Mouse (Mus musculus) kidney, embryonic 14.5 days (tissue): ENCODE data around the gene Sema5a. TPM values are rescaled to one million over a fixed set of nuclear protein-coding genes. Genes with fewer than 3 reads are reported as not detected.

ENCODE experiments used
- ATAC-seq: fragments of 200-750 bp; cut with Nextera tagmentation; 2 replicates; pipeline ENCODE4 v1.8.0; 2017; ENCODE audit warnings: moderate number of reproducible peaks, mild to moderate bottlenecking, moderate TSS enrichment, moderate library complexity; ENCODE audit not compliant: low FRiP score, low TSS enrichment
- H3K27ac ChIP-seq: fragments of 300-500 bp; sonication (generic); 2 replicates; pipeline ENCODE4 v1.5.1; 2014; ENCODE audit warnings: low read depth, mild to moderate bottlenecking, low read length, moderate library complexity, mixed read lengths
- H3K27me3 ChIP-seq: fragments of 300-500 bp; sonication (generic); 2 replicates; pipeline ENCODE4 v1.6.1; 2014; ENCODE audit warnings: mild to moderate bottlenecking, low read length; ENCODE audit not compliant: control insufficient read depth, insufficient read depth
- H3K36me3 ChIP-seq: fragments of 300-500 bp; sonication (generic); 2 replicates; pipeline ENCODE4 v1.6.1; 2014; ENCODE audit warnings: low read length, mixed read lengths; ENCODE audit not compliant: control insufficient read depth, insufficient read depth
- H3K4me1 ChIP-seq: fragments of 300-500 bp; sonication (generic); 2 replicates; pipeline ENCODE4 v1.6.1; 2014; ENCODE audit warnings: low read length, mixed read lengths; ENCODE audit not compliant: control insufficient read depth, insufficient read depth
- H3K4me2 ChIP-seq: fragments of 300-500 bp; sonication (generic); replicated peaks from 2 replicates; pipeline ENCODE4 v1.6.1; 2014; ENCODE audit warnings: low read depth, mild to moderate bottlenecking, low read length
- H3K4me3 ChIP-seq: fragments of 300-500 bp; sonication (generic); 2 replicates; pipeline ENCODE4 v1.5.1; 2014; ENCODE audit warnings: mild to moderate bottlenecking, low read length
- H3K9ac ChIP-seq: fragments of 300-500 bp; sonication (generic); 2 replicates; pipeline ENCODE4 v1.6.1; 2014; ENCODE audit warnings: low read depth, mild to moderate bottlenecking, low read length, moderate library complexity
- H3K9me3 ChIP-seq: fragments of 300-500 bp; sonication (generic); 2 replicates; pipeline ENCODE4 v1.6.1; 2016; ENCODE audit warnings: low read length; ENCODE audit not compliant: control insufficient read depth
- WGBS: fragments of 180-500 bp; shearing (Covaris S2); extraction: QIAGEN DNeasy Blood & Tissue Kit; methylation state at CpG from one replicate; pipeline ENCODE4 v1.1.7; 2014; 5-methylcytosine and 5-hydroxymethylcytosine counted together
- polyA plus RNA-seq: library from polyadenylated mRNA; unstranded; fragments of >200 nt; fragmentation: Nextera tagmentation; extraction: Ambion mirVana; gene quantifications from 2 replicates; pipeline ENCODE4 v1.2.1, GENCODE M21; 2014

Gene Sema5a
- polyA plus RNA-seq, 1 experiment from 2014 or later: 30.2 TPM

GRCm38 (mm10) chr15:32377781-32378180 is 133.2 kb downstream of the Sema5a start:
- no peak overlapping the region for H3K9ac ChIP-seq
- no peaks in the 10 kb centered on the region for H3K4me1 ChIP-seq
- no peaks in the 10 kb centered on the region for H3K27me3 ChIP-seq
- H3K36me3 ChIP-seq: no peaks in the 10 kb centered on the region
- H3K4me3 ChIP-seq: no peak overlapping the region
- H3K27ac ChIP-seq: no peak overlapping the region
- WGBS: 93% methylated on average over 3 of the region's 3 CpGs
- no peak for ATAC-seq
- no peak overlapping the region for H3K4me2 ChIP-seq
- no peaks in the 10 kb centered on the region for H3K9me3 ChIP-seq

- H3K4me1 ChIP-seq: no peaks in the 10 kb centered on the region
- no peak overlapping the region for H3K4me2 ChIP-seq
- no peak for ATAC-seq
- H3K4me3 ChIP-seq: no peak overlapping the region
- no peaks in the 10 kb centered on the region for H3K27me3 ChIP-seq
- no peaks in the 10 kb centered on the region for H3K9me3 ChIP-seq
- no peak overlapping the region for H3K27ac ChIP-seq
- H3K9ac ChIP-seq: no peak overlapping the region
- H3K36me3 ChIP-seq: no peaks in the 10 kb centered on the region
- 61% methylated on average over 3 of the region's 3 CpGs for WGBS
Measured at GRCm38 (mm10) chr15:32380311-32380710, 135.7 kb downstream of the Sema5a start.

- no peak overlapping the region for H3K27ac ChIP-seq
- WGBS: 80% methylated on average over 4 of the region's 4 CpGs
- H3K4me1 ChIP-seq: no peaks in the 10 kb centered on the region
Measured at GRCm38 (mm10) chr15:32382930-32383481, 138.4 kb downstream of the Sema5a start.

GRCm38 (mm10) chr15:32396241-32396890 is 151.8 kb downstream of the Sema5a start:
- ATAC-seq: no peak
- H3K27me3 ChIP-seq: no peaks in the 10 kb centered on the region
- H3K4me1 ChIP-seq: no peaks in the 10 kb centered on the region
- no peak overlapping the region for H3K4me2 ChIP-seq
- H3K27ac ChIP-seq: no peak overlapping the region
- 76% methylated on average over 3 of the region's 3 CpGs for WGBS
- H3K9me3 ChIP-seq: no peaks in the 10 kb centered on the region
- no peak overlapping the region for H3K9ac ChIP-seq
- no peak overlapping the region for H3K4me3 ChIP-seq
- no peaks in the 10 kb centered on the region for H3K36me3 ChIP-seq

More at GRCm38 (mm10) chr15:32382930-32383481, 138.4 kb downstream of the Sema5a start:
- H3K4me2 ChIP-seq: no peak overlapping the region
- no peak overlapping the region for H3K9ac ChIP-seq
- no peaks in the 10 kb centered on the region for H3K27me3 ChIP-seq
- no peak overlapping the region for H3K4me3 ChIP-seq
- H3K36me3 ChIP-seq: no peaks in the 10 kb centered on the region
- no peaks in the 10 kb centered on the region for H3K9me3 ChIP-seq
- ATAC-seq: no peak

- H3K9ac ChIP-seq: no peak overlapping the region
- H3K9me3 ChIP-seq: no peaks in the 10 kb centered on the region
- no peak overlapping the region for H3K4me3 ChIP-seq
- H3K4me1 ChIP-seq: no peaks in the 10 kb centered on the region
- no peak for ATAC-seq
- WGBS: 62% methylated on average over 3 of the region's 3 CpGs
- no peak overlapping the region for H3K27ac ChIP-seq
- H3K36me3 ChIP-seq: no peaks in the 10 kb centered on the region
- no peak overlapping the region for H3K4me2 ChIP-seq
- H3K27me3 ChIP-seq: no peaks in the 10 kb centered on the region
Measured at GRCm38 (mm10) chr15:32397064-32397463, 152.5 kb downstream of the Sema5a start.

- no peaks in the 10 kb centered on the region for H3K4me1 ChIP-seq
- H3K4me3 ChIP-seq: no peak overlapping the region
- no peak for ATAC-seq
- no peak overlapping the region for H3K27ac ChIP-seq
- H3K9me3 ChIP-seq: no peaks in the 10 kb centered on the region
- H3K36me3 ChIP-seq: no peaks in the 10 kb centered on the region
- H3K27me3 ChIP-seq: no peaks in the 10 kb centered on the region
- no peak overlapping the region for H3K4me2 ChIP-seq
- 94% methylated on average over 1 of the region's 1 CpGs for WGBS
- H3K9ac ChIP-seq: no peak overlapping the region
Measured at GRCm38 (mm10) chr15:32398721-32399120, 154.1 kb downstream of the Sema5a start.

- H3K36me3 ChIP-seq: no peaks in the 10 kb centered on the region
- no peaks in the 10 kb centered on the region for H3K4me1 ChIP-seq
- no peak overlapping the region for H3K27ac ChIP-seq
- H3K27me3 ChIP-seq: no peaks in the 10 kb centered on the region
- 73% methylated on average over 5 of the region's 5 CpGs for WGBS
- no peak for ATAC-seq
- no peak overlapping the region for H3K4me3 ChIP-seq
- H3K9ac ChIP-seq: no peak overlapping the region
- no peak overlapping the region for H3K4me2 ChIP-seq
- H3K9me3 ChIP-seq: no peaks in the 10 kb centered on the region
Measured at GRCm38 (mm10) chr15:32401909-32402527, 157.4 kb downstream of the Sema5a start.

GRCm38 (mm10) chr15:32403321-32403720 is 158.7 kb downstream of the Sema5a start:
- 69% methylated on average over 8 of the region's 8 CpGs for WGBS
- Histone ChIP-seq H3K9ac (no peak overlapping the region), H3K27ac (no peak overlapping the region), H3K9me3 (no peaks in the 10 kb centered on the region), H3K36me3 (no peaks in the 10 kb centered on the region), H3K4me1 (no peaks in the 10 kb centered on the region), H3K27me3 (no peaks in the 10 kb centered on the region), H3K4me2 (no peak overlapping the region), H3K4me3 (no peak overlapping the region)
- no peak for ATAC-seq

GRCm38 (mm10) chr15:32406436-32406835 is 161.8 kb downstream of the Sema5a start:
- Histone ChIP-seq H3K4me3 (no peak overlapping the region), H3K4me1 (no peaks in the 10 kb centered on the region), H3K36me3 (no peaks in the 10 kb centered on the region), H3K27me3 (no peaks in the 10 kb centered on the region), H3K27ac (no peak overlapping the region), H3K4me2 (no peak overlapping the region), H3K9ac (no peak overlapping the region), H3K9me3 (no peaks in the 10 kb centered on the region)
- ATAC-seq: no peak
- WGBS: 90% methylated on average over 2 of the region's 2 CpGs
